Mouse (Mus musculus) myocyte (in vitro differentiated cells): ENCODE results near the gene Oxct2b.

Experiments used
- CEBPB ChIP-seq: IDR thresholded peaks from 2 replicates; pipeline ENCODE4 v1.6.1; 2011; ENCODE audit warnings: mild to moderate bottlenecking, moderate library complexity; ENCODE audit not compliant: poor library complexity, insufficient read depth, severe bottlenecking
- MAX ChIP-seq: IDR thresholded peaks from one replicate; pipeline ENCODE4 v1.6.1; 2011; ENCODE audit warnings: low read depth, mild to moderate bottlenecking, control low read depth
- POLR2A ChIP-seq: IDR thresholded peaks from one replicate; pipeline ENCODE4 v1.6.1; 2011; ENCODE audit warnings: low read depth, mild to moderate bottlenecking, control low read depth, moderate library complexity; ENCODE audit not compliant: insufficient read length
- SRF ChIP-seq: IDR thresholded peaks from one replicate; pipeline ENCODE4 v1.6.1; 2011; ENCODE audit warnings: low read depth; ENCODE audit not compliant: control insufficient read depth, insufficient read length
- TCF12 ChIP-seq: IDR thresholded peaks from one replicate; pipeline ENCODE4 v1.6.1; 2011; ENCODE audit warnings: mild to moderate bottlenecking, control low read depth; ENCODE audit not compliant: poor library complexity, insufficient read depth, severe bottlenecking
- USF1 ChIP-seq: IDR thresholded peaks from one replicate; pipeline ENCODE4 v1.6.1; 2011; ENCODE audit warnings: low read depth, mild to moderate bottlenecking, control low read depth, moderate library complexity

DNA sequence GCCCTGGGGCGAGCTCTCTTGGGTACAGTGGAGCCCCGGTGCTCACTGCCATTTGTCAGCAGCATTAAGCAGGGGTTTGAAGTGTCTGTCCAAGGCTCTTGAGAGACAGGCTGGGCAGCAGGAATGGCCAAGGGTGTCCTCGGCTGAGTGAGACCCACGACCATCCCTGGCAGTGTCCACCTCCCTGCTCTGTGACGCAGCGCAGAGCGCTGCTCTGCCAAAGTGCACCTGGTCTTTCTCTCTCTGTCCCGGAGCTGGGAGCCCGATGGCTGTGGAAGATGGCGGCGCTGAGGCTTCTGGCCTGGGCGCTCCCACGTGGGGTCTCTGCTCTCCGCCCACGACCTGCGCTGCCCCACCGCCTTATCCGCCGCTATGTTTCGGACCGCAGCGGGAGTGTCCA lies at the start of gene Oxct2b:
- TF ChIP-seq SRF: no peak
- TF ChIP-seq POLR2A: no peak
- no peak for TF ChIP-seq USF1
- TF ChIP-seq CEBPB: no peak
- no peak for TF ChIP-seq MAX
- no peak for TF ChIP-seq TCF12
